Mouse (Mus musculus) brain, embryonic 14.5 days (tissue): ENCODE measurements around the gene Kat6b.

Source experiments
- CTCF ChIP-seq: fragments of 200-500 bp; IDR thresholded peaks from 2 replicates; pipeline ENCODE4 v1.5.1; 2012; ENCODE audit warnings: inconsistent platforms, mild to moderate bottlenecking, moderate library complexity, borderline replicate concordance; ENCODE audit not compliant: insufficient read depth, insufficient read length; ENCODE audit errors: extremely low read depth
- POLR2A ChIP-seq: fragments of 200-500 bp; IDR thresholded peaks from 2 replicates; pipeline ENCODE4 v1.6.1; 2012; ENCODE audit warnings: mild to moderate bottlenecking, inconsistent platforms, borderline replicate concordance; ENCODE audit not compliant: poor library complexity, insufficient read depth, insufficient read length, severe bottlenecking; ENCODE audit errors: extremely low read depth

- TF ChIP-seq POLR2A (no peak), CTCF (no peak)
Measured at GRCm38 (mm10) chr14:21551655-21552054, 70.4 kb downstream of the Kat6b start.
